Mouse (Mus musculus): ENCODE data around the gene Dtx2. TPM values are rescaled to one million over a fixed set of nuclear protein-coding genes. Genes with fewer than 3 reads are reported as not detected.
"Not testable (repeated sequence)": the region's sequence is repeated elsewhere in the genome, so short reads cannot be mapped to it uniquely, and the experiment has no call there.

Gene Dtx2
- polyA plus RNA-seq, 1 experiment from 2014 or later: 22.6 TPM

DNA sequence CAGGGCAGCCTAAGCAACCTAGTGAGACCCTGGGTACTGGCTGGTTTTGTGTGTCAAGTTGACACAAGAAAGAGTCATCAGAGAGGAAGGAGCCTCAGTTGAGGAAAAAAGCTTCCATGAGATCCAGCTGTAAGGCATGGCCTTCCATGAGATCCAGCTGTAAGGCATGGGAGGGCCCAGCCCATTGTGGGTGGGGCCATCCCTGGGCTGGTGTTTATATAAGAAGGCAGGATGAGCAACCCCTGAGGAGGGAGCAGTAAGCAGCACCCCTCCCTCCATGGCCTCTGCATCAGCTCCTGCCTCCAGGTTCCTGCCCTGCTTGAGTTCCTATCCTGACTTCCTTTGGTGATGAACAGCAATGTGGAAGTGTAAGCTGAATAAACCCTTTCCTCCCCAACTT is 53.9 kb downstream of the Dtx2 start:
- not testable (repeated sequence) for H3K4me1 ChIP-seq (ENCODE audit: control insufficient read depth, insufficient read depth, low read length); H3K9me3 ChIP-seq (replicated peaks; ENCODE audit: control insufficient read depth, low read length); H3K27ac ChIP-seq (replicated peaks; ENCODE audit: low read depth, low read length); H3K4me3 ChIP-seq (ENCODE audit: low read depth, low read length); H3K27me3 ChIP-seq (ENCODE audit: control insufficient read depth, insufficient read depth, low read length); ATAC-seq (replicated peaks; ENCODE audit: insufficient number of reproducible peaks, low FRiP score, low TSS enrichment, low read depth); DNase-seq (ENCODE audit: low spot score); H3K4me2 ChIP-seq (ENCODE audit: low read depth, low read length); H3K9ac ChIP-seq (replicated peaks; ENCODE audit: low read length); H3K36me3 ChIP-seq (replicated peaks; ENCODE audit: control insufficient read depth, insufficient read depth, low read depth, low read length)

DNA sequence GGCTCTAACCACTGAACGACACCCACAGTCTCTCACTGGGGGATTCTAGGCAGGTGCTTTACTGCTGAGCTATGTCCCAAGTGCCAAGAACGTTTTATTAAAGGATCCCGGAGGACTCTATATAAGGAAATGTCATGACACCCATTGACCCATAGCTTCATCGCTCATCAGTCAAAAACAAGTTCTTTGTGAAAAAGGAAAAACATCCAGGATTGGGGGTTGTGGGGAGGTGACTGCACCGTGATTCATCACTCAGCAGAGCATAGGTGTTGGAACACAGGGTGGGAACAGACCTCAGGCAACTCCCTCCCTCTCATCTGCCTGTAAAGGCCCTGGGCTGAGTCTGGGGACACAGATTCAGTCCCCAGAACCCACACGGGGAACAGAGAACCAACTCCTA is 55.3 kb downstream of the Dtx2 start:
- no peak overlapping the region for H3K4me3 ChIP-seq (ENCODE audit: low read depth, low read length)
- no peak overlapping the region for H3K4me2 ChIP-seq (ENCODE audit: low read depth, low read length)
- H3K4me1 ChIP-seq (ENCODE audit: control insufficient read depth, insufficient read depth, low read length): no peaks in the 10 kb centered on the region
- 81% methylated on average over 6 of the region's 6 CpGs for WGBS
- ATAC-seq (replicated peaks; ENCODE audit: insufficient number of reproducible peaks, low FRiP score, low TSS enrichment, low read depth) (no peak), DNase-seq (ENCODE audit: low spot score) (no peak)
- no peaks in the 10 kb centered on the region for H3K27me3 ChIP-seq (ENCODE audit: control insufficient read depth, insufficient read depth, low read length)
- H3K27ac ChIP-seq (replicated peaks; ENCODE audit: low read depth, low read length): no peak overlapping the region
- no peak overlapping the region for H3K9ac ChIP-seq (replicated peaks; ENCODE audit: low read length)
- no peaks in the 10 kb centered on the region for H3K36me3 ChIP-seq (replicated peaks; ENCODE audit: control insufficient read depth, insufficient read depth, low read depth, low read length)
- no peaks in the 10 kb centered on the region for H3K9me3 ChIP-seq (replicated peaks; ENCODE audit: control insufficient read depth, low read length)

DNA sequence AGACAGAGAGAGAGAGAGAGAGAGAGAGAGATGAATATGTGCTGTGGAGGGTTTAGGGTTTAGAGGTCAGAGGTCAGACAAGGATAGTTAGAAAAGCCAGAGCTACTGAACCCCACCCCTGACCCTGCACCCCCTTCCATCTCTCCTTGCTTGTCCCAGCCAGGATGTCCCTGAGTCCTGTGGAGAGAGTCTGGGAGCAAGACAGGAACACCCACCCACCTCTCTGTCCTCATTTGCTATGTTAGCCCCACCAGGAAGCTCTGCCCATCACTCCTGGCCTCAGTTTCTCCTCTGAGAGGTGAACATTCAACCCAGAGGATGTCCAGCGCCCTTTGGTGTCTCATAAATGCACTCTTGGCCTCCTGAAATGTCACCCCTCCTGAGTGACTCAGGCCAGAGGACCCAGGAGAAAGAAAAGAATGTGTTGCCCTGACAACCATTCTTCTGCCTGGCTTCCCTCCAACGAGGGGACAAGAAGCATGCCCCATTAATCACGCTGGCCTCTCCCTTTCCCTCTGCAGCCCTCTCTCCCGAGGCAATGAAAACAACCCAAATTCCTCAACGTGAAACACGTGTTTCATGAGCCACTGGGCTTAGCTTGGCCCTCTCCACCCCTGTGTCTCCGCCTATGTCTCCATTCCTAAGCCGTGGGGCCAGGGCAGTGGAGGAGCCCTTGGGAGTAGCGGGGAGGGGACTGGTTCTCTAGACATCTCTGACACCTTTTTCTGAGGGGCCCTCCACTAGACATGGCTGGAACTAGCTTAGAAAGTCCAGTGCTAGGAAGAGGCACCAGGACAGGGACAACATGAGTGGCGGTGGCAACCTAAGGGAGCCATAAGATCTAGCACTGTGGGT is 56.9 kb downstream of the Dtx2 start:
- Histone ChIP-seq H3K27me3 (ENCODE audit: control insufficient read depth, insufficient read depth, low read length) (no peaks in the 10 kb centered on the region), H3K36me3 (replicated peaks; ENCODE audit: control insufficient read depth, insufficient read depth, low read depth, low read length) (no peaks in the 10 kb centered on the region), H3K4me3 (ENCODE audit: low read depth, low read length) (no peak overlapping the region), H3K9me3 (replicated peaks; ENCODE audit: control insufficient read depth, low read length) (no peaks in the 10 kb centered on the region), H3K27ac (replicated peaks; ENCODE audit: low read depth, low read length) (peak overlapping the region; percentile 64), H3K4me1 (ENCODE audit: control insufficient read depth, insufficient read depth, low read length) (no peaks in the 10 kb centered on the region), H3K4me2 (ENCODE audit: low read depth, low read length) (no peak overlapping the region), H3K9ac (replicated peaks; ENCODE audit: low read length) (no peak overlapping the region)
- peak; percentile 65 for DNase-seq (ENCODE audit: low spot score)
- ATAC-seq (replicated peaks; ENCODE audit: insufficient number of reproducible peaks, low FRiP score, low TSS enrichment, low read depth): peak; percentile 86
- 19% methylated on average over 10 of the region's 10 CpGs for WGBS

DNA sequence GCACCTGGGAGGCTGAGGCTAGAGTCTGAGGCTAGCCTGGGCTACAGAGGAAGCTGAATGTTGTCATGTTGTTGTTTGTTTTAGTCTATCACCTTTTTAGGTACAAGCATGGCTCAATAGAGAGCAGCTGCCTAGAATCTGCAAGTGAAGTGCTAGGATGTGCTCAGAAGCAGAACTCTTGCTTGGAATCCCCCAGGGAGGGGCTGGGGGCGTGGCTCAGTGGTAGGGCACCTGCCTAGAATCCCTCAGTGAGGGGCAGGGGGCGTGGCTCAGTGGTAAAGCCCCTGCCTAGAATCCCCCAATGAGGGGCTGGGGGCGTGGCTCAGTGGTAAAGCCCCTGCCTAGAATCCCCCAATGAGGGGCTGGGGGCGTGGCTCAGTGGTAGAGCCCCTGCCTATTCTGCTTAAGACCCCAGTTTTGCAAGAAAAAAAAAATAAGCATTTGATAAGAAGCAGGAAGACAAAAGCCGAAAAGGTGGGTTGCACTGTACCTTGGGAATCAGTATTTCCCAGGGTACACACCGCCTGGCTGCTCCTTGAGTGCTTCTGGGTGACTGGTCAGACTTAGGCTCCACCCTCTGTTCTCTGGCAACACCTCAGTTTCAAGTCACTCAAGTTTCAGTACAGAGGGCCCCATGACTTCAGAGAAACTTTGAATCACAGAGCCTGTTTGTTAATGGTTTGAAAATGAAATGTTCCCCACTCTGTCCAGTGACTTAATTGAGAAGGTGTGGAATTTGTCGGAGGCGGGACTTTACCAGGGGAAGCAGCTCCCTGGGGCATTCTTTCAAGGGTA is 58.5 kb downstream of the Dtx2 start:
- H3K9ac ChIP-seq (replicated peaks; ENCODE audit: low read length): no peak overlapping the region
- no peak overlapping the region for H3K4me2 ChIP-seq (ENCODE audit: low read depth, low read length)
- no peaks in the 10 kb centered on the region for H3K9me3 ChIP-seq (replicated peaks; ENCODE audit: control insufficient read depth, low read length)
- H3K4me3 ChIP-seq (ENCODE audit: low read depth, low read length): no peak overlapping the region
- H3K36me3 ChIP-seq (replicated peaks; ENCODE audit: control insufficient read depth, insufficient read depth, low read depth, low read length): no peaks in the 10 kb centered on the region
- 78% methylated on average over 8 of the region's 8 CpGs for WGBS
- no peak for DNase-seq (ENCODE audit: low spot score)
- H3K4me1 ChIP-seq (ENCODE audit: control insufficient read depth, insufficient read depth, low read length): no peaks in the 10 kb centered on the region
- ATAC-seq (replicated peaks; ENCODE audit: insufficient number of reproducible peaks, low FRiP score, low TSS enrichment, low read depth): no peak
- no peak overlapping the region for H3K27ac ChIP-seq (replicated peaks; ENCODE audit: low read depth, low read length)
- no peaks in the 10 kb centered on the region for H3K27me3 ChIP-seq (ENCODE audit: control insufficient read depth, insufficient read depth, low read length)

DNA sequence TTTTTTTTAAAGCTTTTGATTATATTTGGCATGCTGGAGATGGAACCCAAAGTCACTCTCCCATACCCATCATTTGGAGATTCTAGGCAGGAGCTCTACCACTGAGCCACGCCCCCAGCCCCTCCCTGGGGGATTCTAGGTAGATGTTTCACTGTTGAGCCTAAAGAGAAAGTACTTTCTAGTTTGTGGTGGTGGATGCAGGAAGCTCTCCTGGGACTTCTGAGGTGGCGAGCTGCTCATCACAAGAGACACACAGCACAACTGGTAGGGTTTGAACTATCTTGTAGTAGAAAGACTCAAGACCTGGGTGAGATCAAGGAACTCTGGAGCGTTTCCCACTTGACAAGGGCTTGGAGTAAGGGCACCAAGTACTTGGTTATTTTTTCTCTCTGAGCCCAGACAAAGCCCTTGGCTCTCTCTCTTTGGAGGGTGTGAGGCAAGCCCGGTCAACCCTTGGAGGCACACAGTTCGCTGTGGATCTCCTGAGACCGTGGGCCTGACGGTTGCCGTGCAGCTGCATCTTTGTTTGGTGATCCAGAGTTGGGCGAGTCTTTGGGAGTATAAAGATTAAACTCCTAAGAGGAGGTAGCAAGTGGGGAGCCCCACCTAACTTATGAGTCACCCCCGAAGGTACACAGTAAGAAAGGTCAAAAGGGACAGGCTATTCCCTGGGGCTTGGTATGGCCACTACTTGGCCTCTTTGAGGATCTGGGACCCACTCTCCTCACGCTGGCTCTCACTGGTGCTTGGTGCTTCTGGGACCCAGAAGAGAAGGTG is 59.9 kb downstream of the Dtx2 start, which contains the start of gene Upk3bl:
Gene Upk3bl, plus strand, starts transcription at position 192 of the 777 bp plus-strand sequence.
- DNase-seq (ENCODE audit: low spot score): no peak

DNA sequence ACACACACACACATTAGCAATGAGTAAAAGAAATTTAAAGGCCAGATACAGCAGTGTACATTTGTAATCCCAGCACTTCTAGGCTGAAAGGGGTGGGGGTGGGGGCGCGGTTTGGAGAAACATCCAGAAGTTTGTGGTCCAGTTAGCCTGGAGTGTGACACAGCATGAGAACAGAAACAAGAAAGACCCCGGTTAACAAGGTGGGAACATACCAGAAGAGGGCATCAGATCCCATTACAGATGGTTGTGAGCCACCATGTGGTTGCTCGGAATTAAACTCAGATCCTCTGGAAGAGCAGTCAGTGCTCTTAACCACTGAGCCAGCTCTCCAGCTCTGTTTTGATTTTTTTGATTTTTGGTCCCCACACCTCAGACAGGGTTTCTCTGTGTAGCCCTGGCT is 61.5 kb downstream of the Dtx2 start:
- Histone ChIP-seq H3K9me3 (replicated peaks; ENCODE audit: control insufficient read depth, low read length) (no peaks in the 10 kb centered on the region), H3K9ac (replicated peaks; ENCODE audit: low read length) (no peak overlapping the region), H3K4me2 (ENCODE audit: low read depth, low read length) (no peak overlapping the region), H3K27ac (replicated peaks; ENCODE audit: low read depth, low read length) (no peak overlapping the region), H3K27me3 (ENCODE audit: control insufficient read depth, insufficient read depth, low read length) (no peaks in the 10 kb centered on the region), H3K4me1 (ENCODE audit: control insufficient read depth, insufficient read depth, low read length) (no peaks in the 10 kb centered on the region), H3K36me3 (replicated peaks; ENCODE audit: control insufficient read depth, insufficient read depth, low read depth, low read length) (no peaks in the 10 kb centered on the region), H3K4me3 (ENCODE audit: low read depth, low read length) (no peak overlapping the region)
- ATAC-seq (replicated peaks; ENCODE audit: insufficient number of reproducible peaks, low FRiP score, low TSS enrichment, low read depth) (no peak), DNase-seq (ENCODE audit: low spot score) (no peak)
- WGBS: 40% methylated on average over 4 of the region's 4 CpGs

More for the DNA sequence above, 59.9 kb downstream of the Dtx2 start, which contains the start of gene Upk3bl:
- Histone ChIP-seq H3K9me3 (replicated peaks; ENCODE audit: control insufficient read depth, low read length) (no peaks in the 10 kb centered on the region), H3K36me3 (replicated peaks; ENCODE audit: control insufficient read depth, insufficient read depth, low read depth, low read length) (no peaks in the 10 kb centered on the region), H3K4me1 (ENCODE audit: control insufficient read depth, insufficient read depth, low read length) (no peaks in the 10 kb centered on the region), H3K27ac (replicated peaks; ENCODE audit: low read depth, low read length) (no peak within 1 kb of the TSS), H3K27me3 (ENCODE audit: control insufficient read depth, insufficient read depth, low read length) (no peaks in the 10 kb centered on the region), H3K4me2 (ENCODE audit: low read depth, low read length) (no peak within 1 kb of the TSS), H3K4me3 (ENCODE audit: low read depth, low read length) (no peak within 1 kb of the TSS), H3K9ac (replicated peaks; ENCODE audit: low read length) (no peak within 1 kb of the TSS)
- WGBS: 89% methylated on average over 11 of the region's 11 CpGs
- ATAC-seq (replicated peaks; ENCODE audit: insufficient number of reproducible peaks, low FRiP score, low TSS enrichment, low read depth): no peak

DNA sequence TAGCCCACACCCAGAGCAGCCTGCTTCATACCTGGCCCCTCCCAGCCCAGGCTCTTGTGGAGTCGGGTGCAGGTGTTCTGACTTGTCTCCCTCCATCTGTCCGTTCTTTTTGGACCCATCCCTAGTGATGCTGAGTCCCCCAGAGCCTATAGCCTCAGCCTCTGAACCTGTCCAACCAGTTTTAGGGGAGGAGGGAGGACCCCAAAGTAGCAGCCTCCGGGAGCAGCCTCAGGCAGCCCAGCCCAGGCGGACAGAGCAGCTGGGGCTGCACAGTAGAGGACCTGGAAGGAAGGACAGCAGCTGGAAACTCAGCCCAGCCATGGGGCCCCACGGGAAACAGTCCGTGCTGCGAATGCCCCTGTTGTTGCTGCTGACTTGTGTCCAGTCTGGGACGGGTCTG is 62.5 kb downstream of the Dtx2 start:
- peak; percentile 20 for DNase-seq (ENCODE audit: low spot score)
- no peaks in the 10 kb centered on the region for H3K36me3 ChIP-seq (replicated peaks; ENCODE audit: control insufficient read depth, insufficient read depth, low read depth, low read length)
- no peak overlapping the region for H3K4me2 ChIP-seq (ENCODE audit: low read depth, low read length)
- H3K27ac ChIP-seq (replicated peaks; ENCODE audit: low read depth, low read length): no peak overlapping the region
- H3K4me3 ChIP-seq (ENCODE audit: low read depth, low read length): no peak overlapping the region
- H3K9ac ChIP-seq (replicated peaks; ENCODE audit: low read length): peak overlapping the region; percentile 19; the same call in 1 of the 2 replicates
- H3K27me3 ChIP-seq (ENCODE audit: control insufficient read depth, insufficient read depth, low read length): no peaks in the 10 kb centered on the region
- H3K4me1 ChIP-seq (ENCODE audit: control insufficient read depth, insufficient read depth, low read length): no peaks in the 10 kb centered on the region
- ATAC-seq (replicated peaks; ENCODE audit: insufficient number of reproducible peaks, low FRiP score, low TSS enrichment, low read depth): 0 out of 2 replicates have a peak, but pooled peaks have one; percentile 21
- WGBS: 21% methylated on average over 8 of the region's 8 CpGs
- no peaks in the 10 kb centered on the region for H3K9me3 ChIP-seq (replicated peaks; ENCODE audit: control insufficient read depth, low read length)
